Mouse (Mus musculus) hindbrain, embryonic 11.5 days (tissue): ENCODE measurements at regions not wholly inside any gene's neighbourhood (a gene's known extent, or its start where the extent isn't known, plus 50 kb on each side); places are given as distances from the start of the nearest gene placed in this dataset.

Experiments used
- ATAC-seq: fragments of 200-750 bp; cut with Nextera tagmentation; 2 replicates; pipeline ENCODE4 v1.8.0; 2017; ENCODE audit warnings: mild to moderate bottlenecking, moderate TSS enrichment, moderate library complexity; ENCODE audit not compliant: low FRiP score
- DNase-seq: peaks from one replicate; pipeline ENCODE4 v3.0.0-alpha.2; 2015; ENCODE audit warnings: low spot score
- H3K27ac ChIP-seq: fragments of 300-500 bp; sonication (generic); 2 replicates; pipeline ENCODE4 v1.5.1; 2014; ENCODE audit warnings: mild to moderate bottlenecking, low read depth, low read length
- H3K27me3 ChIP-seq: fragments of 300-500 bp; sonication (generic); 2 replicates; pipeline ENCODE4 v1.6.1; 2014; ENCODE audit warnings: mild to moderate bottlenecking, low read length, moderate library complexity, mixed read lengths; ENCODE audit not compliant: control insufficient read depth, insufficient read depth
- H3K36me3 ChIP-seq: fragments of 300-500 bp; sonication (generic); 2 replicates; pipeline ENCODE4 v1.6.1; 2014; ENCODE audit warnings: mild to moderate bottlenecking, low read length, moderate library complexity, mixed read lengths; ENCODE audit not compliant: control insufficient read depth, insufficient read depth
- H3K4me1 ChIP-seq: fragments of 300-500 bp; sonication (generic); replicated peaks from 2 replicates; pipeline ENCODE4 v1.6.1; 2014; ENCODE audit warnings: low read length, mixed read lengths; ENCODE audit not compliant: control insufficient read depth, insufficient read depth
- H3K4me2 ChIP-seq: fragments of 300-500 bp; sonication (generic); replicated peaks from 2 replicates; pipeline ENCODE4 v1.6.1; 2014; ENCODE audit warnings: mild to moderate bottlenecking, low read depth, low read length
- H3K4me3 ChIP-seq: fragments of 300-500 bp; sonication (generic); 2 replicates; pipeline ENCODE4 v1.5.1; 2014; ENCODE audit warnings: low read depth, low read length
- H3K9ac ChIP-seq: fragments of 300-500 bp; sonication (generic); 2 replicates; pipeline ENCODE4 v1.6.1; 2014; ENCODE audit warnings: low read depth, low read length
- H3K9me3 ChIP-seq: fragments of 300-500 bp; sonication (generic); 2 replicates; pipeline ENCODE4 v1.6.1; 2016; ENCODE audit warnings: low read length; ENCODE audit not compliant: control insufficient read depth
- WGBS: fragments of 180-500 bp; shearing (Covaris S2); extraction: QIAGEN DNeasy Blood & Tissue Kit; methylation state at CpG from one replicate; pipeline ENCODE4 v1.1.7; 2014; 5-methylcytosine and 5-hydroxymethylcytosine counted together

GRCm38 (mm10) chr3:121025546-121026157 lies 145.8 kb downstream of the Rwdd3 start:
- H3K4me1 ChIP-seq, result no peaks in the 10 kb centered on the region
- WGBS, result 46% methylated on average over 9 of the region's 9 CpGs
- no peaks in the 10 kb centered on the region for H3K36me3 ChIP-seq
- H3K9me3 ChIP-seq, result no peaks in the 10 kb centered on the region
- H3K27me3 ChIP-seq, result no peaks in the 10 kb centered on the region
- no peak overlapping the region for H3K4me3 ChIP-seq
- ATAC-seq, result peak; percentile 60
- DNase-seq, result peak; percentile 18
- no peak overlapping the region for H3K4me2 ChIP-seq
- no peak overlapping the region for H3K9ac ChIP-seq
- no peak overlapping the region for H3K27ac ChIP-seq

GRCm38 (mm10) chr3:121024810-121025209 lies 146.7 kb downstream of the Rwdd3 start:
- Histone ChIP-seq H3K4me3 (no peak overlapping the region), H3K27ac (no peak overlapping the region), H3K9ac (no peak overlapping the region), H3K27me3 (no peaks in the 10 kb centered on the region), H3K9me3 (no peaks in the 10 kb centered on the region), H3K36me3 (no peaks in the 10 kb centered on the region), H3K4me1 (no peaks in the 10 kb centered on the region), H3K4me2 (no peak overlapping the region)
- ATAC-seq (peak; percentile 50; the same call in 1 of the 2 replicates), DNase-seq (no peak)
- 43% methylated on average over 8 of the region's 8 CpGs for WGBS

GRCm38 (mm10) chr3:121021126-121021848 lies 150.2 kb downstream of the Rwdd3 start:
- no peak for ATAC-seq
- Histone ChIP-seq H3K36me3 (no peaks in the 10 kb centered on the region), H3K9me3 (no peaks in the 10 kb centered on the region), H3K4me3 (no peak overlapping the region), H3K4me2 (no peak overlapping the region), H3K4me1 (no peaks in the 10 kb centered on the region), H3K27me3 (no peaks in the 10 kb centered on the region), H3K27ac (no peak overlapping the region), H3K9ac (no peak overlapping the region)
- 79% methylated on average over 4 of the region's 4 CpGs for WGBS
- DNase-seq, result no peak

- ATAC-seq (no peak), DNase-seq (no peak)
- no peaks in the 10 kb centered on the region for H3K4me1 ChIP-seq
- no peaks in the 10 kb centered on the region for H3K9me3 ChIP-seq
- no peaks in the 10 kb centered on the region for H3K27me3 ChIP-seq
- WGBS, result 89% methylated on average over 6 of the region's 6 CpGs
- H3K4me3 ChIP-seq, result no peak overlapping the region
- no peak overlapping the region for H3K9ac ChIP-seq
- no peaks in the 10 kb centered on the region for H3K36me3 ChIP-seq
- H3K4me2 ChIP-seq, result no peak overlapping the region
- H3K27ac ChIP-seq, result no peak overlapping the region
These were observed 162.3 kb downstream of the Rwdd3 start for GRCm38 (mm10) chr3:121009223-121009622.

- H3K9ac ChIP-seq, result no peak overlapping the region
- no peaks in the 10 kb centered on the region for H3K36me3 ChIP-seq
- WGBS, result 49% methylated on average over 17 of the region's 17 CpGs
- ATAC-seq (peak; percentile 84), DNase-seq (peak; percentile 47)
- no peak overlapping the region for H3K4me2 ChIP-seq
- H3K27ac ChIP-seq, result peak overlapping the region; percentile 33; the same call in 1 of the 2 replicates
- no peak overlapping the region for H3K4me3 ChIP-seq
- no peaks in the 10 kb centered on the region for H3K27me3 ChIP-seq
- no peaks in the 10 kb centered on the region for H3K9me3 ChIP-seq
- no peaks in the 10 kb centered on the region for H3K4me1 ChIP-seq
These were observed 187.8 kb downstream of the Rwdd3 start for GRCm38 (mm10) chr3:120983556-120984270.

GRCm38 (mm10) chr3:120982795-120983555 lies 188.5 kb downstream of the Rwdd3 start:
- ATAC-seq, result peak; percentile 62

GRCm38 (mm10) chr3:120982218-120982617 lies 189.3 kb downstream of the Rwdd3 start:
- Histone ChIP-seq H3K27me3 (no peaks in the 10 kb centered on the region), H3K9me3 (no peaks in the 10 kb centered on the region), H3K27ac (no peak overlapping the region), H3K36me3 (no peaks in the 10 kb centered on the region), H3K9ac (no peak overlapping the region), H3K4me1 (no peaks in the 10 kb centered on the region), H3K4me2 (no peak overlapping the region), H3K4me3 (no peak overlapping the region)
- ATAC-seq, result 0 out of 2 replicates have a peak, but pooled peaks have one; percentile 31
- peak; percentile 5 for DNase-seq
- WGBS, result 46% methylated on average over 4 of the region's 4 CpGs

More at GRCm38 (mm10) chr3:120982795-120983555, 188.5 kb downstream of the Rwdd3 start:
- no peaks in the 10 kb centered on the region for H3K36me3 ChIP-seq
- no peaks in the 10 kb centered on the region for H3K9me3 ChIP-seq
- no peaks in the 10 kb centered on the region for H3K4me1 ChIP-seq
- H3K9ac ChIP-seq, result no peak overlapping the region
- no peak overlapping the region for H3K4me2 ChIP-seq
- no peak overlapping the region for H3K4me3 ChIP-seq
- H3K27ac ChIP-seq, result no peak overlapping the region
- peak; percentile 11 for DNase-seq
- 37% methylated on average over 10 of the region's 10 CpGs for WGBS
- H3K27me3 ChIP-seq, result no peaks in the 10 kb centered on the region

- no peak overlapping the region for H3K9ac ChIP-seq
- no peak for DNase-seq
- H3K4me1 ChIP-seq, result no peaks in the 10 kb centered on the region
- 85% methylated on average over 14 of the region's 14 CpGs for WGBS
- no peaks in the 10 kb centered on the region for H3K9me3 ChIP-seq
- no peak overlapping the region for H3K4me3 ChIP-seq
- no peaks in the 10 kb centered on the region for H3K36me3 ChIP-seq
- no peak overlapping the region for H3K4me2 ChIP-seq
- H3K27ac ChIP-seq, result no peak overlapping the region
- no peak for ATAC-seq
- H3K27me3 ChIP-seq, result no peaks in the 10 kb centered on the region
These were observed 200.6 kb downstream of the Rwdd3 start for GRCm38 (mm10) chr3:120970746-120971466.
